Mouse (Mus musculus) heart, adult 2 months (tissue): ENCODE data around the gene A930018P22Rik.

ENCODE experiments used
- CTCF ChIP-seq: fragments of 200-600 bp; IDR thresholded peaks from 2 replicates; pipeline ENCODE4 v1.8.1; 2022; ENCODE audit warnings: antibody characterized with exemption, mild to moderate bottlenecking, moderate library complexity
- POLR2A ChIP-seq: fragments of 200-500 bp; IDR thresholded peaks from 2 replicates; pipeline ENCODE4 v1.6.1; 2011; ENCODE audit warnings: mild to moderate bottlenecking, low read depth, low read length, control low read depth; ENCODE audit not compliant: insufficient read depth

DNA sequence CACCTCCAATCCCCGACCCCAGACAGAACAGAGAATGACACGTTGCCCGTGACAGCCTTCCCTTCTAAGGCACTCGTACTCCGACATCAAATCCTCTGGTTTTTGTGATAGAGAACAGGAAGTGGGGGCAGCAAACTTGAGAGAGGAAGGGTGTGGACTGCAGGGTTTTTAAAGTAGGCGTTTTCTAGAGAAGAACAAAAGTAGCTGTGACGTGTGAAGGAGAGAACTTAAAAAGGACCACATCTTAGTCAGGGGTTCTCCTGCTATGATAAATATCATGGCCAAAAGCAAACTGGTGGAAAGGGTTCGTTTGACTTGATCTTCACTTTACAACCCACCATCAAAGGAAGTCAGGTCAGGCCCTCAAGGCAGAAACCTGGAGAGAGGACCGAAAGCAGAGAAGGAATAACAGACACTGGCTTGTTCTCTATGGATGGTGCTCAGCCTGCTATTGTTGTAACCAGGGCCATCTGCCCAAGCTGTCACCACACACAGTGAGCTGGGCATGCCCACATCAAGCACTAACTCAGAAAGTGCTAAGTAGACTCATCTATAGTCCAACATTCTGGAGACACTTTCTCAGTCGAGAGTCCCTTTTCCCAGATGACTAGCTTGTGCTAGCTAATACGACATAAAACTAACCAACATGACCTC, 50.3 kb downstream of the A930018P22Rik start:
- TF ChIP-seq POLR2A: no peak
- TF ChIP-seq CTCF: no peak
